23 mouse cellular contexts compared by ENCODE assay signal in the genomic region with DNA sequence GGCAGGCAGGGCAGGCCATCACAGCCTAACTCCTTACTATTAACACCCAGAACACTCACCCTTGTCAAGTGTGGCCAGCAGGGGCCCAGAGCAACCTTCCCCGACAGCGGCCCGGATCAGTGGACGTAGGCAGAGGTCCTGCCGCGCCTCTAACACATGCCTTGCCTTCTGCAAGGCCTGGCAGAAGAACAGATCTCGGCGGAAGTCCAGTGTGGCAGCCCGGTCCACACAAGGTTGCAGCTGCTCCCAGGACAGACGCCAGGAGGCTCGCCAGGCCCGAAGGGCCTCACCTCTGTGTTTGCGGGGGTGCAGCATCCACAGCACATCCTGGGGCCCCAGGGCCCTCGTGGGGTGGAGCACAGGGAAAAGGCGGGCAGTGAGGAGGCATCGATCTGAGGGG. TPM values are rescaled to one million over a fixed set of nuclear protein-coding genes. Genes with fewer than 3 reads are reported as not detected.
A peak's percentile ranks its signal among the peaks of the same experiment; 100 is the strongest.
DNase-seq lines count a peak whose midpoint lies in the region; ATAC-seq and TF ChIP-seq lines count a peak whose summit lies in the region.
"Had no signal": no experiment of that assay in that cellular context is flagged by ENCODE, and none has a peak within 500 bp of the region (broad histone marks: within the 10 kb centered on the region; RNA-seq: fewer than 3 reads in every experiment).

No protein-coding gene starts in this region.

- H3K27me3 ChIP-seq in midbrain, postnatal 0 days (ENCODE audit: insufficient read depth, low read length) = no peaks in the 10 kb centered on the region
- H3K27me3 ChIP-seq in midbrain, embryonic 16.5 days (ENCODE audit: control insufficient read depth, insufficient read depth, low read depth, low read length) = no peaks in the 10 kb centered on the region
- no peaks in the 10 kb centered on the region for H3K27me3 ChIP-seq in cerebellum, adult 2 months (ENCODE audit: control insufficient read depth, insufficient read depth, low read length)
- H3K27me3 ChIP-seq: embryonic facial prominence, embryonic 15.5 days; heart, embryonic 13.5 days; liver, embryonic 12.5 days; megakaryocyte, embryonic 14.5 days; midbrain, embryonic 15.5 days; stomach, embryonic 15.5 days had no signal

- H3K4me1 ChIP-seq in midbrain, postnatal 0 days (ENCODE audit: insufficient read depth, low read length) = no peaks in the 10 kb centered on the region
- H3K4me1 ChIP-seq in midbrain, embryonic 16.5 days (ENCODE audit: control insufficient read depth, insufficient read depth, low read length) = no peaks in the 10 kb centered on the region
- H3K4me1 ChIP-seq in cerebellum, adult 2 months (ENCODE audit: control insufficient read depth, insufficient read depth, low read length) = peaks cover 61% of the 10 kb centered on the region
- H3K4me1 ChIP-seq: embryonic facial prominence, embryonic 15.5 days; forebrain, embryonic 10.5 days; liver, embryonic 12.5 days; midbrain, embryonic 15.5 days; stomach, embryonic 15.5 days had no signal

- H3K36me3 ChIP-seq in midbrain, postnatal 0 days (ENCODE audit: insufficient read depth, low read length) = peaks cover 26% of the 10 kb centered on the region
- peaks cover 8% of the 10 kb centered on the region for H3K36me3 ChIP-seq in midbrain, embryonic 16.5 days (ENCODE audit: control insufficient read depth, insufficient read depth, low read length)
- H3K36me3 ChIP-seq: midbrain, embryonic 15.5 days had no signal

- peak; percentile 10 for DNase-seq in midbrain, postnatal 0 days (ENCODE audit: low spot score)
- peak; percentile 86 to 88 for DNase-seq in cerebellum, adult 2 months
- DNase-seq in gastrocnemius, adult 18-20 months (ENCODE audit: low spot score) = peak; percentile 31
- no peak for DNase-seq in retina, embryonic 14.5 days (ENCODE audit: low spot score)
- DNase-seq in frontal cortex, postnatal 25 days (ENCODE audit: low spot score in 2 of 2) = no peak
- no peak for DNase-seq in left cerebral cortex, adult 11 months (ENCODE audit: low spot score)
- DNase-seq: embryo, embryonic 11 days; heart, adult 11 months; heart, postnatal 36 days; lung, embryonic 14.5 days; right cerebral cortex, adult 18-20 months; thymus, postnatal 14 days had no signal

- TF ChIP-seq CTCF in midbrain, postnatal 0 days (IDR thresholded peaks at IDR 0.05) = no peak
- no peak for TF ChIP-seq CTCF in cerebellum, adult 2 months (IDR thresholded peaks at IDR 0.05; ENCODE audit: borderline replicate concordance, insufficient read depth, low read depth, low read length)

- WGBS in midbrain, postnatal 0 days = 90% methylated on average over 16 of the region's 16 CpGs
- 88% methylated on average over 16 of the region's 16 CpGs for WGBS in midbrain, embryonic 16.5 days
- 8% methylated on average over 16 of the region's 16 CpGs for WGBS in cerebellum, adult 2 months

- no peak overlapping the region for H3K4me3 ChIP-seq in midbrain, postnatal 0 days (ENCODE audit: low read depth, low read length)
- no peak overlapping the region for H3K4me3 ChIP-seq in midbrain, embryonic 16.5 days (ENCODE audit: low read depth, low read length)
- H3K4me3 ChIP-seq in cerebellum, adult 2 months (replicated peaks; ENCODE audit: insufficient read depth, low read depth, low read length) = no peak overlapping the region
- H3K4me3 ChIP-seq: embryonic facial prominence, embryonic 15.5 days; forebrain, embryonic 10.5 days; heart, embryonic 13.5 days; liver, embryonic 12.5 days; megakaryocyte, embryonic 14.5 days; midbrain, embryonic 15.5 days; stomach, embryonic 15.5 days had no signal

- H3K27ac ChIP-seq in midbrain, postnatal 0 days (ENCODE audit: low read depth, low read length) = no peak overlapping the region
- no peak overlapping the region for H3K27ac ChIP-seq in midbrain, embryonic 16.5 days (ENCODE audit: low read length)
- H3K27ac ChIP-seq in cerebellum, adult 2 months (ENCODE audit: insufficient read depth, low read length) = peak overlapping the region; percentile 96
- H3K27ac ChIP-seq: embryonic facial prominence, embryonic 15.5 days; forebrain, embryonic 10.5 days; heart, embryonic 13.5 days; kidney, postnatal 0 days; midbrain, embryonic 15.5 days; stomach, embryonic 15.5 days had no signal

- TF ChIP-seq POLR2A in cerebellum, adult 2 months (IDR thresholded peaks at IDR 0.05; ENCODE audit: borderline replicate concordance, insufficient read depth, low read length) = no peak

- no peak overlapping the region for H3K9ac ChIP-seq in midbrain, postnatal 0 days (replicated peaks; ENCODE audit: low read length, poor library complexity, severe bottlenecking)
- no peak overlapping the region for H3K9ac ChIP-seq in midbrain, embryonic 16.5 days (ENCODE audit: low read depth, low read length)
- H3K9ac ChIP-seq: embryonic facial prominence, embryonic 15.5 days; heart, embryonic 13.5 days; liver, embryonic 12.5 days; lung, embryonic 14.5 days; midbrain, embryonic 15.5 days; stomach, embryonic 15.5 days had no signal

- H3K9me3 ChIP-seq in midbrain, postnatal 0 days (ENCODE audit: low read length) = no peaks in the 10 kb centered on the region
- no peaks in the 10 kb centered on the region for H3K9me3 ChIP-seq in midbrain, embryonic 16.5 days (replicated peaks; ENCODE audit: control insufficient read depth, low read length, poor library complexity, severe bottlenecking)
- H3K9me3 ChIP-seq: embryonic facial prominence, embryonic 15.5 days; forebrain, embryonic 10.5 days; heart, embryonic 13.5 days; liver, embryonic 12.5 days; midbrain, embryonic 15.5 days; stomach, embryonic 15.5 days had no signal

- ATAC-seq in midbrain, postnatal 0 days (ENCODE audit: low FRiP score) = no peak
- no peak for ATAC-seq in midbrain, embryonic 16.5 days
- ATAC-seq: hindbrain, embryonic 16.5 days; intestine, postnatal 0 days; liver, embryonic 12.5 days; midbrain, embryonic 15.5 days had no signal

- H3K4me2 ChIP-seq in midbrain, postnatal 0 days (ENCODE audit: low read depth, low read length, poor library complexity, severe bottlenecking) = no peak overlapping the region
- H3K4me2 ChIP-seq in midbrain, embryonic 16.5 days (ENCODE audit: low read length) = no peak overlapping the region
- H3K4me2 ChIP-seq: embryonic facial prominence, embryonic 15.5 days; heart, embryonic 13.5 days; liver, embryonic 12.5 days; lung, embryonic 14.5 days; midbrain, embryonic 15.5 days; stomach, embryonic 15.5 days had no signal

RNA-seq across cellular contexts. Expression of a gene that starts 13.4 kb away (rescaled TPM):
- total RNA-seq in midbrain, postnatal 0 days (2014; rRNA removed) = 11.8 and 15.5 TPM in 2 replicates
- 3.5 and 4.4 TPM in 2 replicates for polyA plus RNA-seq in midbrain, postnatal 0 days (2015; fragmentation: Nextera tagmentation; extraction: Ambion mirVana)
- 6.3 and 7.3 TPM in 2 replicates for polyA plus RNA-seq in midbrain, embryonic 16.5 days (2015; fragmentation: Nextera tagmentation; extraction: Ambion mirVana)
- polyA plus RNA-seq in cerebellum, adult 2 months (2012; rRNA removed) = 27.1 and 31.0 TPM in 2 replicates
- 1 to 10 TPM; 3.6 to 4.4 TPM for total RNA-seq in gastrocnemius, adult 18-20 months (2021)

RNA-seq across cellular contexts. Expression of a gene that starts 30.9 kb away (rescaled TPM):
- 39.7 and 45.7 TPM in 2 replicates for total RNA-seq in midbrain, postnatal 0 days (2014; rRNA removed)
- 20.4 and 21.3 TPM in 2 replicates for polyA plus RNA-seq in midbrain, postnatal 0 days (2015; fragmentation: Nextera tagmentation; extraction: Ambion mirVana)
- 25.9 and 26.8 TPM in 2 replicates for polyA plus RNA-seq in midbrain, embryonic 16.5 days (2015; fragmentation: Nextera tagmentation; extraction: Ambion mirVana)
- 81.1 and 88.6 TPM in 2 replicates for polyA plus RNA-seq in cerebellum, adult 2 months (2012; rRNA removed)
- 10 to 100 TPM; 45.6 to 54.6 TPM for total RNA-seq in gastrocnemius, adult 18-20 months (2021)

RNA-seq across cellular contexts. Expression of a gene that starts 42.3 kb away (rescaled TPM):
- total RNA-seq in midbrain, postnatal 0 days (2014; rRNA removed) = 82.9 and 93.2 TPM in 2 replicates
- polyA plus RNA-seq in midbrain, postnatal 0 days (2015; fragmentation: Nextera tagmentation; extraction: Ambion mirVana) = 59.8 and 65.0 TPM in 2 replicates
- 92.3 and 96.1 TPM in 2 replicates for polyA plus RNA-seq in midbrain, embryonic 16.5 days (2015; fragmentation: Nextera tagmentation; extraction: Ambion mirVana)
- polyA plus RNA-seq in cerebellum, adult 2 months (2012; rRNA removed) = 44.5 and 49.9 TPM in 2 replicates
- total RNA-seq in gastrocnemius, adult 18-20 months (2021) = 10 to 100 TPM; 13.2 to 16.1 TPM

RNA-seq across cellular contexts. Expression of a gene that starts 42.5 kb away (rescaled TPM):
- total RNA-seq in midbrain, postnatal 0 days (2014; rRNA removed) = 45.8 and 50.9 TPM in 2 replicates
- 51.0 and 53.9 TPM in 2 replicates for polyA plus RNA-seq in midbrain, postnatal 0 days (2015; fragmentation: Nextera tagmentation; extraction: Ambion mirVana)
- polyA plus RNA-seq in midbrain, embryonic 16.5 days (2015; fragmentation: Nextera tagmentation; extraction: Ambion mirVana) = 72.1 and 77.4 TPM in 2 replicates
- polyA plus RNA-seq in cerebellum, adult 2 months (2012; rRNA removed) = 56.5 and 60.2 TPM in 2 replicates
- total RNA-seq in gastrocnemius, adult 18-20 months (2021) = 10 to 100 TPM; 63.7 to 63.8 TPM

Comparison
In these comparisons a context has a peak if more than half of its experiments do, and no peak if none do; other contexts are left out.
1. DNase-seq: peak in midbrain, postnatal 0 days (single experiment), cerebellum, adult 2 months (2 of 2) and gastrocnemius, adult 18-20 months (single experiment); none in retina, embryonic 14.5 days (single experiment), frontal cortex, postnatal 25 days (0 of 2) and left cerebral cortex, adult 11 months (single experiment).